Mouse (Mus musculus): ENCODE measurements around the gene Laptm4a.

DNA sequence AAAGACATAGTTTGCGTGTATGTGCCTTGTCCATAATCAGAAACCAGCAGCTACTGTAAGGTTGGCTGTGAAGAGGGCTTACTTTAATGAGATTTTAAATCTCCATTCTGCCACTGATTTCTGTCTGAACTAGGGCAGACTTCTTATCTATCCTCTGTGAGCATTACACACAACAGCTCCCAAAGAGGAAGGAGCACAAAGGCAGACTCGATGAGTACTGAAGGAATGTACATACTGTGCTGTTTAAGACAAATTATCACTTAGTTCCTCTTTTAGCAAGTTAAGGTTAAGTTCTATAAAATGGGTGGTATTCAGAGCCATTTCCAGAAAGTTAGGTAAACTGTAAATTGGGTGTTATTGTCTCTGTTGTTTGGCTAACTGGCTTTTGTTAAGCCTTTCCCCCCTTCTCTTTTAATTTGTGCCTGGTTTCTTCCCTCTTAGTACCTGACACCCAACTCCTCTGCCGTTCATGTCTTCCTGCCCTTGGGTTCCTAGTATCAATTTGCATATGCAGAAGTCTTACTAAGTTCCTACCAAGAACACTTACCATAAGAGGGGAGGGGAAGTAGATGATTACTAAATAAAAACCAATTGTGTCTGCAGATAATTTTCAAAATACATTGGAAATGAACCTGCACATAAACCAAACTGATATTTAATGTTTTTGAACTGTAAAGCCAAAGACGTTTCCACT is 20.4 kb downstream of the Laptm4a start:
- TF ChIP-seq CTCF (conservative IDR thresholded peaks at IDR 0.05; ENCODE audit: insufficient read depth, insufficient read length, low read depth, low read length), result no peak
- no peak for TF ChIP-seq POLR2A (IDR thresholded peaks at IDR 0.05; ENCODE audit: low read depth, low read length)

All from kidney, adult 2 months (tissue).